Mouse (Mus musculus) midbrain, embryonic 13.5 days (tissue): Measurements from ENCODE around the gene Klhl41. TPM values are rescaled to one million over a fixed set of nuclear protein-coding genes. Genes with fewer than 3 reads are reported as not detected.

Source experiments
- ATAC-seq: fragments of 200-750 bp; cut with Nextera tagmentation; 2 replicates; pipeline ENCODE4 v1.8.0; 2017; ENCODE audit warnings: mild to moderate bottlenecking, moderate TSS enrichment, moderate library complexity
- H3K27ac ChIP-seq: fragments of 300-500 bp; sonication (generic); 2 replicates; pipeline ENCODE4 v1.5.1; 2015; ENCODE audit warnings: inconsistent platforms, mild to moderate bottlenecking, moderate library complexity
- H3K27me3 ChIP-seq: fragments of 300-500 bp; sonication (generic); 2 replicates; pipeline ENCODE4 v1.6.1; 2015; ENCODE audit warnings: mild to moderate bottlenecking, inconsistent platforms
- H3K36me3 ChIP-seq: fragments of 300-500 bp; sonication (generic); 2 replicates; pipeline ENCODE4 v1.6.1; 2015; ENCODE audit warnings: mild to moderate bottlenecking, inconsistent platforms
- H3K4me1 ChIP-seq: fragments of 300-500 bp; sonication (generic); replicated peaks from 2 replicates; pipeline ENCODE4 v1.6.1; 2015; ENCODE audit warnings: inconsistent platforms
- H3K4me2 ChIP-seq: fragments of 300-500 bp; sonication (generic); replicated peaks from 2 replicates; pipeline ENCODE4 v1.6.1; 2015; ENCODE audit warnings: moderate library complexity, mild to moderate bottlenecking, inconsistent platforms
- H3K4me3 ChIP-seq: fragments of 300-500 bp; sonication (generic); replicated peaks from 2 replicates; pipeline ENCODE4 v1.5.1; 2015; ENCODE audit warnings: mild to moderate bottlenecking, inconsistent platforms
- H3K9ac ChIP-seq: fragments of 300-500 bp; sonication (generic); replicated peaks from 2 replicates; pipeline ENCODE4 v1.6.1; 2015; ENCODE audit warnings: mild to moderate bottlenecking, inconsistent platforms
- H3K9me3 ChIP-seq: fragments of 300-500 bp; sonication (generic); 2 replicates; pipeline ENCODE4 v1.6.1; 2016; ENCODE audit warnings: mild to moderate bottlenecking, inconsistent platforms
- WGBS: fragments of 180-500 bp; shearing (Covaris S2); methylation state at CpG from one replicate; pipeline ENCODE4 v1.1.7; 2015; 5-methylcytosine and 5-hydroxymethylcytosine counted together
- polyA plus RNA-seq: library from polyadenylated mRNA; unstranded; fragments of >200 nt; fragmentation: Nextera tagmentation; extraction: Ambion mirVana; gene quantifications from 2 replicates; pipeline ENCODE4 v1.2.1, GENCODE M21; 2015

The Klhl41 gene
- polyA plus RNA-seq, 1 experiment from 2014 or later: 0.13 TPM

DNA sequence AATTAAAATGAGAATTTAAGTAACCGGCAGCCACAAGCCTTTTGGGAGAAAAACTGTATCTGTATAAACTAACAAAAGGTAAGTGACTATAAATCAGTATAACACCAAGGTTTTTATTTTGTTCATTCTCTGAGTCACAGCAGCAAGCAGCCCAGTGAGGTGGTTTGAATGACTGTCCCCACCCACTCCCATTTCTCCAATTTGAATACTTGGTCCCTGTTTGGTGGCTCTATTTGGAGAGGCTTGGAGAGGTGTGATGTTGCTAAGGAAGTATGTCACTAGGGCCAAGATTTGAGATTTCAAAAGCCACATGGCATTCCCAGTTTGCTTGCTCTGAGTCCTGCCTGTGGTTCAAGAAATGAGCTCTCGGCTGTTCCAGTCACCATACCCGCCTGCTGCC lies 20.3 kb downstream of the Klhl41 start:
- ATAC-seq: no peak
- Histone ChIP-seq H3K9ac (no peak overlapping the region), H3K36me3 (peaks cover 73% of the 10 kb centered on the region), H3K27me3 (0 out of 2 replicates have a peak, but pooled peaks cover 3% of the 10 kb centered on the region), H3K4me1 (no peaks in the 10 kb centered on the region), H3K4me2 (no peak overlapping the region), H3K9me3 (no peaks in the 10 kb centered on the region), H3K27ac (no peak overlapping the region), H3K4me3 (no peak overlapping the region)
- WGBS: 92% methylated on average over 3 of the region's 3 CpGs

DNA sequence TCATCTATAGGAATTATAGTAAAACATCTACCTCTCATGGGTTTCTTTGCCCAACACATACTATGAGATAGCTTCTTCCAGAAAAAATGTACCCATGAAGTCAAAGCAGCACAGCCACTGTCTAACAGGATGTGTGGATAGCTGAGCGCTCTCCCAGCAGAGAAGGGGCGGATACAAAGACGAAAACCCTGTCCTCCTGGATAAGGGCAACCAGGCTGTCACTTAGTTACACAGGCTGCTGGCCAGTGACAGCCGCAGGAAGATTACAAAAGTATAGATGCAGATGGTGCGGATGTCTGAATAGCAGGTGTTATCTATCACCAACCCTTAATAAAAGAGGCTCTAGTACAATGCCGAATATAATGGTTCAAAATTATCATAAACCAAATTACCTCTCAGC lies 20.9 kb downstream of the Klhl41 start:
- Histone ChIP-seq H3K9ac (no peak overlapping the region), H3K27ac (no peak overlapping the region), H3K4me3 (no peak overlapping the region), H3K4me1 (no peaks in the 10 kb centered on the region), H3K4me2 (no peak overlapping the region), H3K9me3 (no peaks in the 10 kb centered on the region), H3K36me3 (peaks cover 73% of the 10 kb centered on the region), H3K27me3 (no peaks in the 10 kb centered on the region)
- 90% methylated on average over 6 of the region's 6 CpGs for WGBS
- no peak for ATAC-seq

DNA sequence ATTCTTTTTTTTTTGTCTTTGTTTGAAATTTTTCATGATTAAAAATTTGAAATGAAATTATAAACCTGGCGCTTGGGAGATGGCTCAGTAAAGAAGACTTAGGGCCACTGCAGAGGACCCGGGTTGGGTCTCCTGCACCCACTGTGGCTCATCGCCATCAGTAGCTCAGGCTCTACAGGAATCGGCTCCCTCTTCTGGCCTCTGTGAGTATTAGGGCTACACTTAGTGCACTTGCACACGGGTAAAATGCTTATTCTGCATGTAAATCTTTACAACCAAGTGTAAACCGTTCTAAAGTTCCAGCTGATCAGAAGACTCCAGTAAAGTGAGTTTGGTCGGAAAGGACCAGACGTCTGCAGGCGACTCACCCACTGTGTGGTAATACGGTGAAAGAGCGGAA lies 23.6 kb downstream of the Klhl41 start:
- Histone ChIP-seq H3K9ac (no peak overlapping the region), H3K36me3 (peaks cover 71% of the 10 kb centered on the region)
- 96% methylated on average over 11 of the region's 11 CpGs for whole genome bisulfite sequencing

DNA sequence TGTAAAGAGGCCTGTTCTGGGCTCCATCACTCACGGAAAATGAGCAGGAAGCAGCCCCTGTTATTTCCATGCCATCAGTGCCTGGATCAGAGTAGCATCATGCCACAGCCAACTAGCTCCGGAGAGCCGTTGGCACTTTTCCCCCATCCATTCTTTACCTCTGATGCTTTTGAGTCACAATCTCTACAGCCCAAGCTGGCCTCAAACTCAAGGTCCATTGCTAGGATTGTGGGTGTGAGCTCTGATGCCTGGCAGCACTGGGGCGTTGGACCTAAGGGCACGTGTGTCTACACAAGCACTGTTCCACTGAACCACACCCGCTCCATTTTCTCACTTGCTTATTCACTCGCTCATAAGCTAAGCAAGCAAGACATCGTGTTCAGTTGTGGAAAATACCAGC lies 30.5 kb downstream of the Klhl41 start:
- Histone ChIP-seq H3K4me3 (no peak overlapping the region), H3K9ac (no peak overlapping the region), H3K9me3 (no peaks in the 10 kb centered on the region), H3K4me1 (no peaks in the 10 kb centered on the region), H3K36me3 (peaks cover 68% of the 10 kb centered on the region), H3K27ac (no peak overlapping the region), H3K27me3 (no peaks in the 10 kb centered on the region), H3K4me2 (no peak overlapping the region)
- WGBS: 95% methylated on average over 8 of the region's 8 CpGs
- no peak for ATAC-seq

More for the DNA sequence above, 23.6 kb downstream of the Klhl41 start:
- no peak for ATAC-seq
- Histone ChIP-seq H3K27me3 (no peaks in the 10 kb centered on the region), H3K4me3 (no peak overlapping the region), H3K27ac (no peak overlapping the region), H3K4me2 (no peak overlapping the region), H3K9me3 (no peaks in the 10 kb centered on the region), H3K4me1 (no peaks in the 10 kb centered on the region)

DNA sequence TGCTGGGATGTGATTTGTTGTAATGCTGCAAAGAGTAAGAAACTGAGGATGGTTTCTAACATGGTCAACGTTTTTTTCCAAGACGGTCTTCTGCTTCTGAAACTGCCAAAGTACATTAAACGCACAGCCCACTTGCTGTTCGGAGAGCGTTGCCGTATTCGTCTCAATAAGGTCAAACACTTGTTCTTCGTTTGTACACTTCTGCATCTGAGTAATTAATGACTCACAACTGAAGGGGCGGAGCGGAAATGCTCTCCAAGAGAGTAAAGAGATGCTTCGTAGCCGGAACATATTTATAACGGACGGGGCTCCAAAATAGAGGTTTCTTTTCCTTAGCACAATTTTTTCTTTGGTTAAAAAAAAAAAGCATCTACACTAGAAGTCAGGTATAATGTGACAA lies 42.3 kb downstream of the Klhl41 start:
- Histone ChIP-seq H3K4me1 (peaks cover 10% of the 10 kb centered on the region), H3K36me3 (peaks cover 22% of the 10 kb centered on the region), H3K27ac (no peak overlapping the region), H3K4me3 (no peak overlapping the region), H3K27me3 (peaks cover 5% of the 10 kb centered on the region; the same call in 1 of the 2 replicates), H3K9me3 (no peaks in the 10 kb centered on the region), H3K4me2 (no peak overlapping the region), H3K9ac (no peak overlapping the region)
- no peak for ATAC-seq
- 94% methylated on average over 14 of the region's 14 CpGs for WGBS

DNA sequence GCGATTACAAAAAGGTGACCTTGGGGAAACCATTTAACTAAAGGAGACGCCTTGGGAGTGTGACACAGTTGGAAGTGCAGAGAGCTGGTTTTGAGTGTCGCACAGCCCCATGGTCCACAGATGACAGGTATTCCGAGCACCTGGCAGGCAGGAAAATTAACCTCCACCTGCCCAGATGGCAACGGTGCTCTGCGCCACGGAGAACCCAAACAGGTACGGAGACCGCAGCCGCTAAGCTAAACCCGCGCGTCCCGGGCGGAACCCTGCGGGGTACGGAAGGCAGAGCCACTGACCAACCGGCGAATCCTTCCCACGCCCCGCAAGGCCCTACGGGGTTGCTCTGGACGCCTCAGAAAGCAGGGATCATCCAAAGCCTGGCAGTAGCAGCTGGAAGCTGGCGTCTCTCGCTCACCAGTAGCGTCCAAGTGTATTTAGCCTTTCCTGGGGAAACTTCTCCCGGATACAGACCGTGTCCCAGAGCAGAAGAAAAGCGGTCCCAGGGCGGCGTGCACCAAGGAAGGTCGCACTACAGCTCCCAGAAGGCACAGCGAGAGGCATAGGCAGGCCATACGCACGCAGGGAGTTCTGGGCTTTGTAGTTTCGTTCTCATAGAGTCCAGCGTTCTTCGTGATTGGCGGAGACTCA lies 43.2 kb downstream of the Klhl41 start, which contains the start of gene Fastkd1:
Fastkd1 (minus strand) TSS at position 536 of the 645 bp plus-strand sequence.
- H3K4me1 ChIP-seq: peaks cover 10% of the 10 kb centered on the region
- no peaks in the 10 kb centered on the region for H3K9me3 ChIP-seq
- H3K36me3 ChIP-seq: peaks cover 15% of the 10 kb centered on the region
- WGBS: under 1% methylated on average over 39 of the region's 39 CpGs
- H3K4me2 ChIP-seq: peak within 1 kb of the TSS; percentile 67
- peaks cover 5% of the 10 kb centered on the region; the same call in 1 of the 2 replicates for H3K27me3 ChIP-seq
- peak; percentile 100 for ATAC-seq
- H3K4me3 ChIP-seq: peak within 1 kb of the TSS; percentile 64
- peak within 1 kb of the TSS; percentile 70 for H3K9ac ChIP-seq
- H3K27ac ChIP-seq: no peak within 1 kb of the TSS

DNA sequence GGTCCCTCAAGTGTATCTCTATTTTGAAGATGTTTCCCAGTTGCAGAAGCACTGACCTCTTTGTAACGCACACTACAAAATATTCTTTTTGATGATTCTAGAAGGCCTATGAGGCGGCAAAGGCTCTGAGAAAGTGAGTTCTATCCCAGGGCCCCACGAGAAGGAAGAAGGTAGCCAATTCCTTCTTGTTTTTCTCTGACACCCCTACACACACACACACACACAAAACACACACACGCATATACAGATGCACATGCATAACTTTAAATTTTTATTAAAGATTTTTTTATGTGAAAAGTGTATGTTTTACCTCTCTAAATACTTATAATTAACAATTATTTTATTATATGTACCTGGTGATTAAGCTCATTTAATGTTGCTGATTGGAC lies 43.7 kb downstream of the Klhl41 start:
- H3K36me3 ChIP-seq: peaks cover 11% of the 10 kb centered on the region
- ATAC-seq: peak; percentile 65
- H3K9ac ChIP-seq: no peak overlapping the region
- no peaks in the 10 kb centered on the region for H3K9me3 ChIP-seq
- peak overlapping the region; percentile 67 for H3K4me2 ChIP-seq
- WGBS: 30% methylated on average over 4 of the region's 4 CpGs
- no peak overlapping the region for H3K27ac ChIP-seq
- peaks cover 10% of the 10 kb centered on the region for H3K4me1 ChIP-seq
- H3K27me3 ChIP-seq: peaks cover 5% of the 10 kb centered on the region; the same call in 1 of the 2 replicates
- peak overlapping the region; percentile 64 for H3K4me3 ChIP-seq

DNA sequence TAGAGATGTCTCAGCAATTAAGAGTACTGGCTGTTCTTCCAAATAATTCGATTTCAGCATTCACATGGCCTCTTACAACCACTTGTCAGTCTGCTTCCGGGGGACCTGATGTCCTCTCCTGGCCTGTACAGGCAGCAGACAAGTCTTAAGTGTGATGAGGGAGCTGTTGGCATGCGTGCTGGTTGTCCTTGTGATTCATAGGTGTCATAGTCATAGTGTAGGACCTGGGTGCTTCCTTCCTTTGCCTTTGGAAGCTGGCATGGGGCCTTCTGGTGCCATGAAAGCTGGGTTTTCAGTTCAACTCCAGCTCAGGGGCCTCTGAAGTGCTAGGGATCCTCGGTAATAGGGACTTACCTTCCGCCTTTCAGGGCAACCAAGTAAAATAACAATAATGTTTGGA lies 44.2 kb downstream of the Klhl41 start:
- Histone ChIP-seq H3K9ac (no peak overlapping the region), H3K36me3 (peaks cover 10% of the 10 kb centered on the region), H3K4me1 (peaks cover 10% of the 10 kb centered on the region), H3K4me3 (no peak overlapping the region), H3K27ac (no peak overlapping the region), H3K27me3 (peaks cover 5% of the 10 kb centered on the region; the same call in 1 of the 2 replicates), H3K4me2 (no peak overlapping the region), H3K9me3 (no peaks in the 10 kb centered on the region)
- WGBS: 81% methylated on average over 5 of the region's 5 CpGs
- ATAC-seq: no peak; the same call in 1 of the 2 replicates

DNA sequence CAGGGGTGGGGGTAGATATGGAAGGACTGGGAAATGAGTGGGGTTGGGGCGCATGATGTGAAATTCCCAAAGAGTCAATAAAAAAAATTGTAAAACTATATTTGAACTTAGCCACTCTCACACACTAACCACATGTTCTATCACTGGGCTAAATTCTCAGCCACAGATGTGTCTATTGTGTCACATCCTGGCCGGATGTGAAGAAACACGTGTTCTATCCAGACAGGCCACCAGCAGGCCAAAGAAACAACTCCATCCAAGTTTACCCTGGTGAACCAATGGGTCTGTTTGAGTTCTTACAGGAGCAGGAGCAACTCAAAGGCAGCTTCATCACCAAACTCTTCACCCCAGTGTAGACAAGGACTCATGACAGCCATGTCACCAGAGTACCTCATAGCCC lies 46.6 kb downstream of the Klhl41 start:
- Histone ChIP-seq H3K4me3 (no peak overlapping the region), H3K9ac (no peak overlapping the region), H3K36me3 (no peaks in the 10 kb centered on the region), H3K27me3 (peaks cover 9% of the 10 kb centered on the region; the same call in 1 of the 2 replicates), H3K9me3 (no peaks in the 10 kb centered on the region), H3K4me2 (no peak overlapping the region), H3K4me1 (peaks cover 10% of the 10 kb centered on the region), H3K27ac (no peak overlapping the region)
- WGBS: 86% methylated on average over 3 of the region's 3 CpGs
- no peak for ATAC-seq

DNA sequence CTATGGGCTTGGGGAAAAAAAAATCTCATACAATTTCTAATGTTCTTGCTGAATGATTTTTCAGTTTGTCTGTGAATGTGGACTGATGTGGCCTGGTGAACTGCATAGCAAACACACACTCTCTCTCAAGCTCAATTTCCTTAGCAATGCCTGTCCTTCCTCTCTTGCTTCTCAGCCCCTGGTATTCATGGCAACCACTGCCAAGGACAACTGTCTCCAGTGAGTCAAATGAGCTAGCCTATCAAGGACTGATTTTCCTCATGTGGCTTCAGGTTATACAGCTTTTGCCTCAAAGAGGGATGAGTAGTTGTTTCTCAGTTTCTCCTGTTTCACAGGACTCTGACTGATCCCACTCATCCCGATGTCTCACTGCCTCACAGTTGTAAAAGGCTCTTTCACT lies 49.2 kb downstream of the Klhl41 start:
- WGBS: 73% methylated on average over 1 of the region's 1 CpGs
- Histone ChIP-seq H3K4me1 (peaks cover 7% of the 10 kb centered on the region), H3K27ac (no peak overlapping the region), H3K27me3 (peaks cover 9% of the 10 kb centered on the region; the same call in 1 of the 2 replicates), H3K4me2 (no peak overlapping the region), H3K9me3 (no peaks in the 10 kb centered on the region), H3K36me3 (no peaks in the 10 kb centered on the region), H3K4me3 (no peak overlapping the region), H3K9ac (no peak overlapping the region)
- no peak for ATAC-seq

DNA sequence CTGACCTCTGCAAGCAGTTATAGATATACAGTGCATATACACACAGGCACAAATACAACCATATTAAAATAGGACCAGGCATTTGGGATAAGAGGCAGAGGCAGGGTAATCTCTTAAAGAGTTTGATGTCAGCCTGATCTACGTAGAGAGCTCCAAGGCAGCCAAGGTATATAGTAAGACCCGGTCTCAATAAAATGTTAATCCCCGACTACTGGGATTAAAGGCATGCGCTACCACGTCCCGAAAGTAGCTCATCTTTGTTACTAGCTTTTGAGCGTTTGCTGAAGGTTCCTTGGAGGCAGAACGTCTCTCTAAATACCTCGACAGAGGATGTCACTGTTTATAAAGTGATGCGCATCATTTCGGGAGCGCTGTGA lies 52.3 kb downstream of the Klhl41 start, which contains the start of gene Ppig:
Ppig (plus strand) TSS at position 273 of the 377 bp plus-strand sequence.
- Histone ChIP-seq H3K27me3 (0 out of 2 replicates have a peak, but pooled peaks cover 4% of the 10 kb centered on the region), H3K9ac (peak within 1 kb of the TSS; percentile 87), H3K4me2 (peak within 1 kb of the TSS; percentile 87), H3K4me3 (peak within 1 kb of the TSS; percentile 97), H3K27ac (peak within 1 kb of the TSS; percentile 86), H3K9me3 (no peaks in the 10 kb centered on the region), H3K4me1 (peaks cover 16% of the 10 kb centered on the region), H3K36me3 (no peaks in the 10 kb centered on the region)
- ATAC-seq: peak; percentile 70
- WGBS: 5% methylated on average over 12 of the region's 12 CpGs

DNA sequence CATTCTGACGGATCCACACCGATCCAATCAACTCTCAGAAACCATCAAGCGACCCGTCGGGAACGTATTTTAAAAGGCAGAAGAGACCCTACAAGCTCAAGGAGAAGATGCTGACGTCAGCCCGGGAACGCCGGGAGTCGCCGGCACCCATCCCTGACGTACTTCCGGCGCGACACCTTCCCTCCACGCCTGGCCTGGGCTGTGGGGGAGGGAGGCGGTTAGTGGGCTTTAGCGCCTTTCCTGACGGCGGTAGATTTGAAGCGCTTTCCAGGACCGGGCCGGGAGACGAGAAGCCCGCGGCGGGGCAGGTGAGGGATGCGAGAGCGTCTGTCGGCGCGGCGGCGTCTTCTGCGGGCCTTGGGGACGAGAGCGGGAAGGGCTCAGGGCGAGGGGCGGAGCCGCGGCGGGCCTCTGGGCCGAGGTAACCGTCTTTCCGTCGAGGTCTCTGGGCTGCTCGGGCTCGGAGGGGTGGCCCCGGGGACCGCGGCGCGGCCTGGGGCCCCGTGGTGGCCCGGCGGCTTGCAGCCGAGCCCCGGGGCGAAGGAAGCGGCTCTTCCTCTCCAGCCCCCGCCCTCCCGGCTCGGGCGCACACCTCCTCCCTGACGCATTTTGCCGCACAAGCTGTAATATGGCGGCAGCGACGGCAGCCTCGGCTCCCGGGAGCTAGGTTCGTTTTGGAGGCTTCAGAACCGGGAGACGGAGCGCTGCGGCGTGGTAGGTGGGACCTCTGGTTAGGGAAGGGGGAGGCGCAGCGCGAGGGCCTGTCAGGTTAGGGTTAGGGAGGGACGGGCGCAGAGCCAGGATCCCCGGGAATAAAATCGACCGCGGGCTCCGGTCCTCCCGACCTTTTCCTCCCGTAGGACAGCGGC lies 53.0 kb downstream of the Klhl41 start:
- peak; percentile 97 for ATAC-seq
- H3K27ac ChIP-seq: peak overlapping the region; percentile 86
- under 1% methylated on average over 69 of the region's 91 CpGs for WGBS

More for the DNA sequence above, 53.0 kb downstream of the Klhl41 start:
- Histone ChIP-seq H3K4me2 (peak overlapping the region; percentile 87), H3K9me3 (no peaks in the 10 kb centered on the region), H3K9ac (peak overlapping the region; percentile 87), H3K36me3 (no peaks in the 10 kb centered on the region), H3K4me1 (peaks cover 16% of the 10 kb centered on the region), H3K27me3 (0 out of 2 replicates have a peak, but pooled peaks cover 4% of the 10 kb centered on the region), H3K4me3 (peak overlapping the region; percentile 97)
